Comparison of ENCODE assay signal across 9 mouse cellular contexts in genomic region chr16:4655251-4655734, GRCm38 (mm10). TPM values are rescaled to one million over a fixed set of nuclear protein-coding genes. Genes with fewer than 3 reads are reported as not detected.
A peak's percentile ranks its signal among the peaks of the same experiment; 100 is the strongest.
DNase-seq lines count a peak whose midpoint lies in the region; ATAC-seq and TF ChIP-seq lines count a peak whose summit lies in the region.
"Had no signal": no experiment of that assay in that cellular context is flagged by ENCODE, and none has a peak within 500 bp of the region (broad histone marks: within the 10 kb centered on the region; RNA-seq: fewer than 3 reads in every experiment).

No protein-coding gene starts in this region.

- WGBS in heart, embryonic 14.5 days, result 36% methylated on average over 4 of the region's 4 CpGs
- WGBS in limb, embryonic 10.5 days, result 84% methylated on average over 4 of the region's 4 CpGs
- 66% methylated on average over 4 of the region's 4 CpGs for WGBS in midbrain, embryonic 13.5 days
- 78% methylated on average over 4 of the region's 4 CpGs for WGBS in forebrain, embryonic 16.5 days

- peaks cover 31% of the 10 kb centered on the region for H3K36me3 ChIP-seq in heart, embryonic 14.5 days (ENCODE audit: control insufficient read depth, insufficient read depth, low read length)
- H3K36me3 ChIP-seq in limb, embryonic 10.5 days, result peaks cover 57% of the 10 kb centered on the region
- H3K36me3 ChIP-seq in midbrain, embryonic 13.5 days, result peaks cover 33% of the 10 kb centered on the region
- no peaks in the 10 kb centered on the region; the same call in 1 of the 2 replicates for H3K36me3 ChIP-seq in forebrain, embryonic 16.5 days (ENCODE audit: control insufficient read depth, insufficient read depth)
- H3K36me3 ChIP-seq: hindbrain, embryonic 15.5 days had no signal

- H3K4me2 ChIP-seq in heart, embryonic 14.5 days (ENCODE audit: low read length), result no peak overlapping the region
- H3K4me2 ChIP-seq in midbrain, embryonic 13.5 days (replicated peaks), result no peak overlapping the region
- H3K4me2 ChIP-seq in forebrain, embryonic 16.5 days (ENCODE audit: low read length), result no peak overlapping the region
- H3K4me2 ChIP-seq: hindbrain, embryonic 15.5 days had no signal

- no peaks in the 10 kb centered on the region for H3K9me3 ChIP-seq in heart, embryonic 14.5 days (ENCODE audit: control insufficient read depth, low read length)
- H3K9me3 ChIP-seq in limb, embryonic 10.5 days (replicated peaks), result no peaks in the 10 kb centered on the region
- H3K9me3 ChIP-seq in midbrain, embryonic 13.5 days, result no peaks in the 10 kb centered on the region
- H3K9me3 ChIP-seq in forebrain, embryonic 16.5 days (ENCODE audit: control insufficient read depth, low read length), result no peaks in the 10 kb centered on the region
- H3K9me3 ChIP-seq: hindbrain, embryonic 15.5 days had no signal

- H3K9ac ChIP-seq in heart, embryonic 14.5 days (ENCODE audit: low read length), result peak overlapping the region; percentile 60
- 0 out of 2 replicates have a peak overlapping the region, but pooled peaks have one; percentile 8 for H3K9ac ChIP-seq in midbrain, embryonic 13.5 days (replicated peaks)
- H3K9ac ChIP-seq in forebrain, embryonic 16.5 days (replicated peaks; ENCODE audit: low read depth, low read length), result no peak overlapping the region
- H3K9ac ChIP-seq: hindbrain, embryonic 15.5 days had no signal

- no peak for DNase-seq in layer of hippocampus, adult 2 months (ENCODE audit: low spot score in 2 of 2)
- no peak for DNase-seq in layer of hippocampus, postnatal 14 days (ENCODE audit: low spot score in 2 of 2)
- DNase-seq in limb, embryonic 10.5 days (ENCODE audit: low spot score), result no peak
- DNase-seq in urinary bladder, postnatal 25 days (ENCODE audit: low spot score), result no peak
- DNase-seq in spleen, postnatal 36 days (ENCODE audit: low spot score in 2 of 2), result no peak

- peaks cover 50 to 71% of the 10 kb centered on the region in 2 experiments for H3K4me1 ChIP-seq in heart, embryonic 14.5 days (ENCODE audit: control insufficient read depth in 2 of 2, insufficient read depth in 2 of 2, low read length in 2 of 2)
- peaks cover 93% of the 10 kb centered on the region for H3K4me1 ChIP-seq in limb, embryonic 10.5 days
- H3K4me1 ChIP-seq in midbrain, embryonic 13.5 days (replicated peaks), result peaks cover 32% of the 10 kb centered on the region
- peaks cover 8% of the 10 kb centered on the region for H3K4me1 ChIP-seq in forebrain, embryonic 16.5 days (replicated peaks; ENCODE audit: control insufficient read depth, insufficient read depth, low read length)

- peak; percentile 64 for TF ChIP-seq CTCF in layer of hippocampus, adult 2 months (conservative IDR thresholded peaks at IDR 0.05)

- no peak for ATAC-seq in heart, embryonic 14.5 days (ENCODE audit: insufficient number of reproducible peaks, insufficient read depth, low FRiP score, low read depth)
- ATAC-seq in midbrain, embryonic 13.5 days, result peak; percentile 13; the same call in 1 of the 2 replicates
- no peak for ATAC-seq in forebrain, embryonic 16.5 days

- H3K4me3 ChIP-seq in layer of hippocampus, adult 2 months, result no peak overlapping the region
- no peak overlapping the region for H3K4me3 ChIP-seq in heart, embryonic 14.5 days (ENCODE audit: control insufficient read depth in 1 of 2, insufficient read depth in 1 of 2, low read depth in 1 of 2, low read length in 2 of 2)
- H3K4me3 ChIP-seq in limb, embryonic 10.5 days, result no peak overlapping the region
- no peak overlapping the region for H3K4me3 ChIP-seq in midbrain, embryonic 13.5 days (replicated peaks)
- H3K4me3 ChIP-seq in forebrain, embryonic 16.5 days (replicated peaks; ENCODE audit: low read length), result no peak overlapping the region
- H3K4me3 ChIP-seq: hindbrain, embryonic 15.5 days had no signal

- H3K27me3 ChIP-seq in heart, embryonic 14.5 days (ENCODE audit: control insufficient read depth, insufficient read depth, low read length), result no peaks in the 10 kb centered on the region
- H3K27me3 ChIP-seq in limb, embryonic 10.5 days (ENCODE audit: low read depth, poor library complexity, severe bottlenecking), result no peaks in the 10 kb centered on the region
- no peaks in the 10 kb centered on the region for H3K27me3 ChIP-seq in midbrain, embryonic 13.5 days
- H3K27me3 ChIP-seq in forebrain, embryonic 16.5 days (replicated peaks; ENCODE audit: control insufficient read depth, insufficient read depth, low read length), result no peaks in the 10 kb centered on the region
- H3K27me3 ChIP-seq: hindbrain, embryonic 15.5 days had no signal

- H3K27ac ChIP-seq in layer of hippocampus, adult 2 months, result peak overlapping the region; percentile 61; the same call in 1 of the 2 replicates
- H3K27ac ChIP-seq in heart, embryonic 14.5 days (replicated peaks in 1 of 2; ENCODE audit: control insufficient read depth in 1 of 2, insufficient read depth in 1 of 2, low read depth in 2 of 2, low read length in 2 of 2), result peak overlapping the region; percentile 76 to 89
- peak overlapping the region; percentile 95 for H3K27ac ChIP-seq in limb, embryonic 10.5 days
- peak overlapping the region; percentile 64 for H3K27ac ChIP-seq in midbrain, embryonic 13.5 days
- H3K27ac ChIP-seq in forebrain, embryonic 16.5 days (ENCODE audit: low read length), result no peak overlapping the region
- H3K27ac ChIP-seq: hindbrain, embryonic 15.5 days had no signal

RNA-seq across cellular contexts. Expression of gene Dnaja3, which starts 15.5 kb away (rescaled TPM):
- 10 to 100 TPM; 61.2 to 65.4 TPM for total RNA-seq in layer of hippocampus, adult 2 months (2021)
- 10 to 100 TPM; 61.0 to 66.2 TPM for total RNA-seq in layer of hippocampus, postnatal 14 days (2021)
- 68.9 and 70.3 TPM in 2 replicates for polyA plus RNA-seq in heart, embryonic 14.5 days (2014; fragmentation: Nextera tagmentation; extraction: Ambion mirVana)
- 64.1 and 70.2 TPM in 2 replicates for polyA plus RNA-seq in limb, embryonic 10.5 days (2016; fragmentation: Nextera tagmentation; extraction: Ambion mirVana)
- polyA plus RNA-seq in midbrain, embryonic 13.5 days (2015; fragmentation: Nextera tagmentation; extraction: Ambion mirVana), result 50.5 and 54.3 TPM in 2 replicates
- polyA plus RNA-seq in forebrain, embryonic 16.5 days (2015; fragmentation: Nextera tagmentation; extraction: Ambion mirVana), result 60.3 and 61.9 TPM in 2 replicates

RNA-seq across cellular contexts. Expression of gene Vasn, which starts 15.6 kb away (rescaled TPM):
- total RNA-seq in layer of hippocampus, adult 2 months (2021), result 1 to 10 TPM; 5.7 to 6.2 TPM
- total RNA-seq in layer of hippocampus, postnatal 14 days (2021), result 1 to 10 TPM; 6.4 to 9.0 TPM
- 11.9 and 12.8 TPM in 2 replicates for polyA plus RNA-seq in heart, embryonic 14.5 days (2014; fragmentation: Nextera tagmentation; extraction: Ambion mirVana)
- 22.5 and 28.3 TPM in 2 replicates for polyA plus RNA-seq in limb, embryonic 10.5 days (2016; fragmentation: Nextera tagmentation; extraction: Ambion mirVana)
- 3.2 and 4.6 TPM in 2 replicates for polyA plus RNA-seq in midbrain, embryonic 13.5 days (2015; fragmentation: Nextera tagmentation; extraction: Ambion mirVana)
- polyA plus RNA-seq in forebrain, embryonic 16.5 days (2015; fragmentation: Nextera tagmentation; extraction: Ambion mirVana), result 3.2 and 4.3 TPM in 2 replicates

RNA-seq across cellular contexts. Expression of gene Coro7, which starts 24.3 kb away (rescaled TPM):
- total RNA-seq in layer of hippocampus, adult 2 months (2021), result 10 to 100 TPM; 85.6 to 93.4 TPM
- total RNA-seq in layer of hippocampus, postnatal 14 days (2021), result 10 to 100 TPM; 95.7 to 95.9 TPM
- 11.9 TPM in 2 replicates for polyA plus RNA-seq in heart, embryonic 14.5 days (2014; fragmentation: Nextera tagmentation; extraction: Ambion mirVana)
- polyA plus RNA-seq in limb, embryonic 10.5 days (2016; fragmentation: Nextera tagmentation; extraction: Ambion mirVana), result 21.8 and 22.9 TPM in 2 replicates
- 25.1 and 26.5 TPM in 2 replicates for polyA plus RNA-seq in midbrain, embryonic 13.5 days (2015; fragmentation: Nextera tagmentation; extraction: Ambion mirVana)
- polyA plus RNA-seq in forebrain, embryonic 16.5 days (2015; fragmentation: Nextera tagmentation; extraction: Ambion mirVana), result 25.4 and 32.6 TPM in 2 replicates

RNA-seq across cellular contexts. Expression of gene Pam16, which starts 30.5 kb away (rescaled TPM):
- 10 to 100 TPM; 72.3 to 75.2 TPM for total RNA-seq in layer of hippocampus, adult 2 months (2021)
- 10 to 100 TPM; 69.5 to 80.1 TPM for total RNA-seq in layer of hippocampus, postnatal 14 days (2021)
- polyA plus RNA-seq in heart, embryonic 14.5 days (2014; fragmentation: Nextera tagmentation; extraction: Ambion mirVana), result 157 and 165 TPM in 2 replicates
- polyA plus RNA-seq in limb, embryonic 10.5 days (2016; fragmentation: Nextera tagmentation; extraction: Ambion mirVana), result 108 and 113 TPM in 2 replicates
- 153 and 155 TPM in 2 replicates for polyA plus RNA-seq in midbrain, embryonic 13.5 days (2015; fragmentation: Nextera tagmentation; extraction: Ambion mirVana)
- 132 and 157 TPM in 2 replicates for polyA plus RNA-seq in forebrain, embryonic 16.5 days (2015; fragmentation: Nextera tagmentation; extraction: Ambion mirVana)
